Mouse (Mus musculus): ENCODE data around the gene Rdh9.

GRCm38 (mm10) chr10:127739661-127740161, 36.5 kb upstream of the Rdh9 start:
- TF ChIP-seq CTCF (IDR thresholded peaks at IDR 0.05; ENCODE audit: low read depth) = no peak
- TF ChIP-seq EP300 (IDR thresholded peaks at IDR 0.05; ENCODE audit: low read depth) = no peak
